Mouse (Mus musculus) stomach, postnatal 0 days (tissue): ENCODE data around the gene Zfand2a. TPM values are rescaled to one million over a fixed set of nuclear protein-coding genes. Genes with fewer than 3 reads are reported as not detected.

Experiments used
- ATAC-seq: fragments of 200-750 bp; cut with Nextera tagmentation; 2 replicates; pipeline ENCODE4 v1.8.0; 2017; ENCODE audit not compliant: low FRiP score, low TSS enrichment
- DNase-seq: peaks from one replicate; pipeline ENCODE4 v3.0.0-alpha.2; 2016; ENCODE audit warnings: low spot score
- H3K27ac ChIP-seq: fragments of 300-500 bp; sonication (generic); replicated peaks from 2 replicates; pipeline ENCODE4 v1.5.1; 2014; ENCODE audit warnings: mild to moderate bottlenecking, control low read depth
- H3K27me3 ChIP-seq: fragments of 300-500 bp; sonication (generic); 2 replicates; pipeline ENCODE4 v1.6.1; 2014; ENCODE audit warnings: low read length; ENCODE audit not compliant: control insufficient read depth, insufficient read depth
- H3K36me3 ChIP-seq: fragments of 300-500 bp; sonication (generic); 2 replicates; pipeline ENCODE4 v1.6.1; 2014; ENCODE audit warnings: low read length, mixed read lengths; ENCODE audit not compliant: control insufficient read depth, insufficient read depth
- H3K4me1 ChIP-seq: fragments of 300-500 bp; sonication (generic); replicated peaks from 2 replicates; pipeline ENCODE4 v1.6.1; 2014; ENCODE audit warnings: antibody characterized with exemption; ENCODE audit not compliant: control insufficient read depth, insufficient read depth
- H3K4me2 ChIP-seq: fragments of 300-500 bp; sonication (generic); replicated peaks from 2 replicates; pipeline ENCODE4 v1.6.1; 2014; ENCODE audit warnings: low read depth, mild to moderate bottlenecking, control low read depth, moderate library complexity
- H3K4me3 ChIP-seq: fragments of 300-500 bp; sonication (generic); 2 replicates; pipeline ENCODE4 v1.5.1; 2014; ENCODE audit warnings: low read depth, low read length, control low read depth
- H3K9ac ChIP-seq: fragments of 300-500 bp; sonication (generic); 2 replicates; pipeline ENCODE4 v1.6.1; 2014; ENCODE audit warnings: mild to moderate bottlenecking, low read length, control low read depth, mixed read lengths
- H3K9me3 ChIP-seq: fragments of 300-500 bp; sonication (generic); 2 replicates; pipeline ENCODE4 v1.6.1; 2016; ENCODE audit warnings: low read length; ENCODE audit not compliant: control insufficient read depth
- CTCF ChIP-seq: IDR thresholded peaks from 2 replicates; pipeline ENCODE4 v1.5.1; 2016; ENCODE audit warnings: antibody characterized with exemption, low read depth, mild to moderate bottlenecking, moderate library complexity
- EP300 ChIP-seq: optimal IDR thresholded peaks from 2 replicates; pipeline ENCODE3; 2016; ENCODE audit warnings: antibody characterized with exemption
- WGBS: fragments of 180-500 bp; shearing (Covaris S2); extraction: QIAGEN DNeasy Blood & Tissue Kit; methylation state at CpG from one replicate; pipeline ENCODE4 v1.1.7; 2014; 5-methylcytosine and 5-hydroxymethylcytosine counted together
- polyA plus RNA-seq: library from polyadenylated mRNA; unstranded; fragments of >200 nt; fragmentation: Nextera tagmentation; extraction: Ambion mirVana; gene quantifications from 2 replicates; pipeline ENCODE4 v1.2.1, GENCODE M21; 2015

Zfand2a gene
- polyA plus RNA-seq, 1 experiment from 2014 or later: 5.3 TPM

GRCm38 (mm10) chr5:139495019-139495669, 10.8 kb upstream of the Zfand2a start:
- Histone ChIP-seq H3K9ac (no peak overlapping the region), H3K4me2 (no peak overlapping the region), H3K36me3 (no peaks in the 10 kb centered on the region), H3K9me3 (no peaks in the 10 kb centered on the region), H3K27me3 (no peaks in the 10 kb centered on the region), H3K27ac (no peak overlapping the region), H3K4me1 (no peaks in the 10 kb centered on the region), H3K4me3 (no peak overlapping the region)
- DNase-seq (no peak), ATAC-seq (no peak)
- TF ChIP-seq EP300: no peak
- TF ChIP-seq CTCF: no peak
- WGBS: 29% methylated on average over 22 of the region's 22 CpGs

DNA sequence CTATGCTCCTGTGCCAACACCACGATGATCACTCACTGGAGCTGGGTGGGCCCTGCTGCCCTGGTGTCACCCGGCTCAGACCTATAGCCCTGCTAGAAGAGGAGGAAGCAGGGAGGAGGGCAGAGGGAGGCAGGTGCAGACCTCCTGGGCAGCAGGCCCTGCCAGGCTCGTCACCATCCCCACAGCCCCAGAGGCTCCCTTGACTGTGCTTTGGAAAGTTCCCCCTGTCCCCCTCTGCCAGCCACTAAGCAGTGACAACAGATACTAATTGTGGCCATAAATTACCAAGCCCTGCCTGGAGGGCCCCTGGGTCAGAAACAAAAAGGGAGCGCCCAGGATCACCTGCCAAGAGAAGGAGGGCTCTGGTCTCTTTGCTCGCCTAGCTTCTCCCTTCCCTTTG, 9.3 kb upstream of the Zfand2a start:
- Histone ChIP-seq H3K36me3 (no peaks in the 10 kb centered on the region), H3K4me3 (no peak overlapping the region), H3K4me1 (no peaks in the 10 kb centered on the region), H3K27ac (no peak overlapping the region), H3K9me3 (no peaks in the 10 kb centered on the region), H3K9ac (no peak overlapping the region), H3K27me3 (no peaks in the 10 kb centered on the region), H3K4me2 (no peak overlapping the region)
- no peak for DNase-seq
- ATAC-seq: no peak
- WGBS: 44% methylated on average over 5 of the region's 5 CpGs
- TF ChIP-seq CTCF (no peak), EP300 (no peak)

DNA sequence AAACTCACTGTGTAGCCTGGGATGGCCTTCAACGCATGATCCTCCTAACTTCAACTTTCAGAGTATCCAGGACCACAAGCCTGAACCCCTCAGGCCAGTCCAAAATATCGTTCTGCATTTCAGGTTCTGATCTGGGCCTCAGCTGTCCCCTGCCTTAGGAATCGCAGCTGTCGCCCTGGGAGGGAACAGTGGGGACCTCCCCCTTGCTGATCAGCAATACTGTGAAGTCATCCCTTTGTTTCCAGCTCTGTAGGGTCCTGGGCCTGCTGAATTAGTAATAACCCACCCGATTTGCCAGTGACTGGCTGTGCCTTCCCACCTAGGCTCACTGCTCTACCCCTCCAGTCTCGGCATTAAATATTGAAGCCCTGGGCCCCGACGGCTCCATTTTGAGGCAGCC, 7.0 kb upstream of the Zfand2a start:
- TF ChIP-seq CTCF (no peak), EP300 (no peak)
- WGBS: 61% methylated on average over 8 of the region's 8 CpGs
- DNase-seq (no peak), ATAC-seq (no peak)
- H3K9ac ChIP-seq: no peak overlapping the region
- no peak overlapping the region for H3K27ac ChIP-seq
- H3K27me3 ChIP-seq: no peaks in the 10 kb centered on the region
- no peaks in the 10 kb centered on the region for H3K9me3 ChIP-seq
- H3K4me2 ChIP-seq: no peak overlapping the region
- H3K4me3 ChIP-seq: no peak overlapping the region
- no peaks in the 10 kb centered on the region for H3K36me3 ChIP-seq
- no peaks in the 10 kb centered on the region for H3K4me1 ChIP-seq

GRCm38 (mm10) chr5:139490131-139490530, 5.8 kb upstream of the Zfand2a start:
- no peaks in the 10 kb centered on the region for H3K27me3 ChIP-seq
- H3K4me2 ChIP-seq: no peak overlapping the region
- DNase-seq: no peak
- no peaks in the 10 kb centered on the region for H3K4me1 ChIP-seq
- no peak overlapping the region for H3K27ac ChIP-seq
- WGBS: 83% methylated on average over 11 of the region's 11 CpGs
- H3K36me3 ChIP-seq: no peaks in the 10 kb centered on the region
- ATAC-seq: no peak
- no peaks in the 10 kb centered on the region for H3K9me3 ChIP-seq
- H3K4me3 ChIP-seq: no peak overlapping the region
- TF ChIP-seq CTCF: no peak
- no peak for TF ChIP-seq EP300
- no peak overlapping the region for H3K9ac ChIP-seq

DNA sequence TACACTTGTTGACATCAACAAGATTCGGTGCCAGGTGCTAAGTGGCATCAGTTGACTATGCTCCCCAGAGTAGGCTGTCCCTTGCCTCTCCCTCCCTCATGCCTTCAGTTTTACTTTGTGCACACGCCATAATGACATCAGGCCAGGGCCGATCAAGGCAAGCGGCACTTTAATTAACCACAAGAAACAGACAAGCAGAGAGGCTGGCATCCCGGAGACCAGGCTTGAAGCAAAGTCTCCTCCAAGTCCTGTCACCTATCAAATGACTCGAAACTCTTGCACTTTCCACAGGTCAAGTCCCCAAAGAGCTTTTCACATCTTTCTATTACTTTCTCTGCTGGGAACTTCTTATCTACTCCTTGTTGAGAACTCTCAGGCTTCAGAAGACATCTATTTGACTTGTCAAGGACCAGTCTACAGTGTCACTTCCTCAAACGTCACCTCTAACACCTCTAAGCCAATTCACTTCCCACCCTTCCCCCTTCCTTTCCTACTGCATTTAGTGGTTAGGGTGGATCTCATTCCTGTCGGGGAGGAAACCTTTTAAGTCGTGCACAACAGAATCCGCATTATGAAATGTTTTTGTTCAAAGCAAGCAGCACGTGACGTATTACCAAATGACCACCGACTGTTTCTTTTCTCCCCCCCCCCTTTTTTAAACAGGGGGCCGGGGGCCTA, 1.0 kb downstream of the Zfand2a start:
- H3K9me3 ChIP-seq: no peaks in the 10 kb centered on the region
- H3K4me2 ChIP-seq: peak overlapping the region; percentile 85
- no peak for DNase-seq
- TF ChIP-seq EP300: no peak
- no peak for TF ChIP-seq CTCF
- WGBS: 51% methylated on average over 14 of the region's 14 CpGs
- H3K4me3 ChIP-seq: peak overlapping the region; percentile 87
- ATAC-seq: no peak
- H3K4me1 ChIP-seq: no peaks in the 10 kb centered on the region
- H3K9ac ChIP-seq: peak overlapping the region; percentile 92
- peaks cover 13% of the 10 kb centered on the region; the same call in 1 of the 2 replicates for H3K36me3 ChIP-seq
- peak overlapping the region; percentile 86 for H3K27ac ChIP-seq
- no peaks in the 10 kb centered on the region for H3K27me3 ChIP-seq

- Histone ChIP-seq H3K4me3 (no peak overlapping the region), H3K27ac (no peak overlapping the region), H3K4me2 (no peak overlapping the region), H3K27me3 (no peaks in the 10 kb centered on the region), H3K9ac (no peak overlapping the region), H3K36me3 (peaks cover 29% of the 10 kb centered on the region), H3K9me3 (no peaks in the 10 kb centered on the region), H3K4me1 (no peaks in the 10 kb centered on the region)
- no peak for ATAC-seq
- 78% methylated on average over 8 of the region's 10 CpGs for WGBS
- no peak for TF ChIP-seq CTCF
- TF ChIP-seq EP300: no peak
- DNase-seq: no peak
These were observed 3.9 kb downstream of the Zfand2a start for GRCm38 (mm10) chr5:139480406-139480805.
